Mouse (Mus musculus) neutrophil, adult 65 days (primary cell): Measurements from ENCODE around the gene Psmb1. TPM values are rescaled to one million over a fixed set of nuclear protein-coding genes. Genes with fewer than 3 reads are reported as not detected.

Source experiments
- total RNA-seq: library from RNA; stranded (reverse); gene quantifications from 2 replicates; pipeline ENCODE4 v1.2.4, GENCODE M21; 2023

Gene Psmb1
- 63.9 and 70.3 TPM in 2 replicates for total RNA-seq

GRCm38 (mm10) chr17:15499656-15500394, at the start of gene Psmb1, which contains the start of gene Tbp:
Psmb1 (minus strand) TSS chr17:15499751.
Tbp (plus strand) TSS chr17:15499888.

GRCm38 (mm10) chr17:15526986-15527810, 27.6 kb upstream of the Psmb1 start, which contains the start of gene Pdcd2:
Pdcd2 (minus strand) TSS chr17:15527301.

Other genes with a start within 250 kb of the Psmb1 start
- gene Dll1, start 122.9 kb downstream of the Psmb1 start, total RNA-seq = 0.66 TPM in 1 of 2 replicates, not detected in the other
- gene Fam120b, start 103.5 kb downstream of the Psmb1 start, total RNA-seq = 9.0 and 10.2 TPM in 2 replicates
- 40.5 and 41.7 TPM in 2 replicates for gene Tbp, start 137 bp upstream of the Psmb1 start, total RNA-seq
- gene Pdcd2, start 27.6 kb upstream of the Psmb1 start, total RNA-seq = 9.2 and 12.0 TPM in 2 replicates
- gene Prdm9, start 64.6 kb upstream of the Psmb1 start, total RNA-seq = 4.8 and 7.1 TPM in 2 replicates
- 107 and 145 TPM in 2 replicates for gene Chd1, start 205.2 kb upstream of the Psmb1 start, total RNA-seq